Mouse (Mus musculus) ES-Bruce4 (cell line): Measurements from ENCODE around the gene Clk3. TPM values are rescaled to one million over a fixed set of nuclear protein-coding genes. Genes with fewer than 3 reads are reported as not detected.

Experiments used
- H3K27ac ChIP-seq: 2 replicates; pipeline ENCODE4 v1.5.1; 2012; ENCODE audit warnings: low read length, inconsistent platforms; ENCODE audit not compliant: insufficient read depth
- H3K27me3 ChIP-seq: 2 replicates; pipeline ENCODE4 v1.6.1; 2012; ENCODE audit warnings: mild to moderate bottlenecking, low read length, inconsistent platforms; ENCODE audit not compliant: control insufficient read depth, poor library complexity, insufficient read depth, severe bottlenecking
- H3K36me3 ChIP-seq: 2 replicates; pipeline ENCODE4 v1.6.1; 2012; ENCODE audit warnings: inconsistent platforms, mild to moderate bottlenecking, low read length, moderate library complexity; ENCODE audit not compliant: control insufficient read depth, poor library complexity, insufficient read depth, severe bottlenecking
- H3K4me1 ChIP-seq: one replicate; pipeline ENCODE4 v1.8.1; 2011; ENCODE audit warnings: low read length; ENCODE audit not compliant: control insufficient read depth, insufficient read depth
- H3K4me3 ChIP-seq: 2 replicates; pipeline ENCODE4 v1.5.1; 2011; ENCODE audit warnings: low read depth, mild to moderate bottlenecking, low read length
- H3K9ac ChIP-seq: 2 replicates; pipeline ENCODE4 v1.6.1; 2012; ENCODE audit warnings: low read depth, mild to moderate bottlenecking, inconsistent platforms; ENCODE audit not compliant: poor library complexity, severe bottlenecking
- H3K9me3 ChIP-seq: replicated peaks from 2 replicates; pipeline ENCODE4 v1.6.1; 2012; ENCODE audit warnings: mild to moderate bottlenecking, low read length, inconsistent platforms; ENCODE audit not compliant: control insufficient read depth, poor library complexity, insufficient read depth, severe bottlenecking
- CTCF ChIP-seq: IDR thresholded peaks from one replicate; pipeline ENCODE4 v1.8.1; 2011; ENCODE audit warnings: low read depth, low read length
- EP300 ChIP-seq: IDR thresholded peaks from 2 replicates; pipeline ENCODE4 v1.6.1; 2011; ENCODE audit warnings: low read depth, low read length; ENCODE audit not compliant: insufficient read depth
- POLR2A ChIP-seq: IDR thresholded peaks from one replicate; pipeline ENCODE4 v1.8.1; 2011; ENCODE audit warnings: low read length; ENCODE audit not compliant: insufficient read depth
- polyA plus RNA-seq: library from polyadenylated mRNA; stranded (reverse); fragments of >200 nt; gene quantifications from 2 replicates; pipeline ENCODE4 v1.2.4, GENCODE M21; 2011; ENCODE audit warnings: low read depth; ENCODE audit not compliant: missing spikeins, insufficient read depth, insufficient read length

Clk3 gene
- polyA plus RNA-seq, 1 experiment: 71.2 TPM

- peaks cover 57% of the 10 kb centered on the region for H3K36me3 ChIP-seq
- TF ChIP-seq POLR2A: no peak
Observed at GRCm38 (mm10) chr9:57748137-57748536, 17.5 kb downstream of the Clk3 start.

GRCm38 (mm10) chr9:57747067-57747466 lies 18.6 kb downstream of the Clk3 start:
- Histone ChIP-seq H3K27me3 (no peaks in the 10 kb centered on the region), H3K27ac (no peak overlapping the region)

More at GRCm38 (mm10) chr9:57748137-57748536, 17.5 kb downstream of the Clk3 start:
- H3K4me1 ChIP-seq: no peaks in the 10 kb centered on the region
- H3K27me3 ChIP-seq: no peaks in the 10 kb centered on the region
- H3K27ac ChIP-seq: no peak overlapping the region
- no peaks in the 10 kb centered on the region for H3K9me3 ChIP-seq
- no peak overlapping the region for H3K4me3 ChIP-seq
- H3K9ac ChIP-seq: no peak overlapping the region

GRCm38 (mm10) chr9:57744462-57745091 lies 21.1 kb downstream of the Clk3 start:
- H3K9ac ChIP-seq: no peak overlapping the region
- no peak overlapping the region for H3K27ac ChIP-seq
- no peaks in the 10 kb centered on the region for H3K4me1 ChIP-seq
- peaks cover 34% of the 10 kb centered on the region for H3K36me3 ChIP-seq
- no peaks in the 10 kb centered on the region for H3K9me3 ChIP-seq
- H3K4me3 ChIP-seq: no peak overlapping the region
- H3K27me3 ChIP-seq: no peaks in the 10 kb centered on the region
- TF ChIP-seq EP300: no peak
- no peak for TF ChIP-seq CTCF

More at GRCm38 (mm10) chr9:57747067-57747466, 18.6 kb downstream of the Clk3 start:
- Histone ChIP-seq H3K4me1 (no peaks in the 10 kb centered on the region), H3K36me3 (peaks cover 47% of the 10 kb centered on the region), H3K4me3 (no peak overlapping the region), H3K9ac (no peak overlapping the region), H3K9me3 (no peaks in the 10 kb centered on the region)
- TF ChIP-seq EP300 (no peak), POLR2A (no peak), CTCF (no peak)

GRCm38 (mm10) chr9:57739863-57740262 lies 25.8 kb downstream of the Clk3 start:
- Histone ChIP-seq H3K4me3 (no peak overlapping the region), H3K9me3 (no peaks in the 10 kb centered on the region), H3K4me1 (no peaks in the 10 kb centered on the region), H3K27ac (no peak overlapping the region), H3K9ac (no peak overlapping the region), H3K36me3 (peaks cover 9% of the 10 kb centered on the region), H3K27me3 (no peaks in the 10 kb centered on the region)
- TF ChIP-seq EP300: no peak
- no peak for TF ChIP-seq POLR2A
- TF ChIP-seq CTCF: no peak

- no peaks in the 10 kb centered on the region for H3K27me3 ChIP-seq
- peaks cover 5% of the 10 kb centered on the region; the same call in 1 of the 2 replicates for H3K36me3 ChIP-seq
- H3K9me3 ChIP-seq: no peaks in the 10 kb centered on the region
- H3K4me3 ChIP-seq: no peak overlapping the region
- H3K9ac ChIP-seq: no peak overlapping the region
- no peaks in the 10 kb centered on the region for H3K4me1 ChIP-seq
- TF ChIP-seq POLR2A (no peak), EP300 (no peak)
- H3K27ac ChIP-seq: no peak overlapping the region
Observed at GRCm38 (mm10) chr9:57733606-57734005, 32.1 kb downstream of the Clk3 start.

- no peak for TF ChIP-seq POLR2A
- H3K27ac ChIP-seq: no peak overlapping the region
- H3K9me3 ChIP-seq: no peaks in the 10 kb centered on the region
- peaks cover 5% of the 10 kb centered on the region; the same call in 1 of the 2 replicates for H3K36me3 ChIP-seq
- no peaks in the 10 kb centered on the region for H3K4me1 ChIP-seq
- H3K4me3 ChIP-seq: no peak overlapping the region
- no peak overlapping the region for H3K9ac ChIP-seq
- no peaks in the 10 kb centered on the region for H3K27me3 ChIP-seq
Observed at GRCm38 (mm10) chr9:57728312-57728711, 37.3 kb downstream of the Clk3 start.
